Comparison of ENCODE assay signal across 8 mouse cellular contexts in the genomic region with DNA sequence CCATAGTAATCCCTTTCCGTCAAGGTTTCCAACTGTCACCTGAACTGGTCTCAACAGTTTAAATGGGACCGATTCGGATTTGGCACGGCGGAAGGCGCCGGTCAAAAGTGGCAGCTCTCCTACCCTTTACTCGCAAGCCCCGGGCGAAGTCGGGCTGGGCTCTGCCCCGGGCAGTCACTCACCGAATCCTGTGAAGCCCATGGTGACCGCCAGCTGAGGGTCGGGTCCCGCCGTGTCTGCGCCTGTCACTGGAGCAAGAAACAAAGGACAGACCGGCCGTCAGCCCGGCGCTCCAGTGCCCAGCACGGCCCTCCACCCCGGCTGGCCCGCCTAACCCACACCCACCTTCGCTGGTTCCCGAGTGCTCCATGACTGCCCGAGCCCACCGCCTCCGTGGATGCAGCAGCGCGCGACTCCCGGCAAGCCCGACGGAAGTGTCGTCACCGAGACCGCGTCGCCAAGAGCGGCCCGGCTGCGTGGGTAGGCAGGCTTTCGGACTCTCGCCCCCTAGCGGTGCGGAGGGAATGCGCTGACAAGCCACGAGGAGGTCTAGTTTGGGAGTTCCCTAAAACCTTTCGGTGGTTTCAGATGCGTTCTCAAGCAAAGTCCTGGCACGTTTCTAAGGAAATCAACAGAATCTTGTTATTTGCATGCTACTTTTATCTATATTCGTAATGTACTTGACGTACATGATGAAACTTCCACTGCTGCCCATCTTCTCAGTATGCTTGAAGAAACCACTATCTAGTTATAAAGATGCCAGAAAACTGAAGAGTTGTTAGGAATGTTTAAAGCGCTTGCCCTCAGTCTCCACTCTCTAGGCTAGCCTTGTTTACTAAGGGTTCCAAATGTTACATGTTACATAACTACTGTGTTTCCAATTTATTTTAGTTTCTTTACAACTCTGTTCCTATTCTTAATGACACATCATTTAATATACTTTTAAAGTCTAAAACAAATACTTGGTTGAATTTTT. TPM values are rescaled to one million over a fixed set of nuclear protein-coding genes. Genes with fewer than 3 reads are reported as not detected.
A peak's percentile ranks its signal among the peaks of the same experiment; 100 is the strongest.
DNase-seq lines count a peak whose midpoint lies in the region; ATAC-seq lines count a peak whose summit lies in the region.

A gene (minus strand): TSS at position 436 of the 976 bp plus-strand sequence.

- no peak within 1 kb of the TSS for H3K27ac ChIP-seq in hindbrain, embryonic 11.5 days (ENCODE audit: low read depth, low read length)

- peak within 1 kb of the TSS; percentile 84 for H3K4me3 ChIP-seq in hindbrain, embryonic 11.5 days (ENCODE audit: low read depth, low read length)

- no peaks in the 10 kb centered on the region for H3K27me3 ChIP-seq in hindbrain, embryonic 11.5 days (ENCODE audit: control insufficient read depth, insufficient read depth, low read length)

- H3K4me2 ChIP-seq in hindbrain, embryonic 11.5 days (replicated peaks; ENCODE audit: low read depth, low read length) = peak within 1 kb of the TSS; percentile 37

- H3K36me3 ChIP-seq in hindbrain, embryonic 11.5 days (ENCODE audit: control insufficient read depth, insufficient read depth, low read length) = no peaks in the 10 kb centered on the region

- H3K9me3 ChIP-seq in hindbrain, embryonic 11.5 days (ENCODE audit: control insufficient read depth, low read length) = no peaks in the 10 kb centered on the region

- 3% methylated on average over 56 of the region's 56 CpGs for WGBS in hindbrain, embryonic 11.5 days

- H3K4me1 ChIP-seq in hindbrain, embryonic 11.5 days (replicated peaks; ENCODE audit: control insufficient read depth, insufficient read depth, low read length) = no peaks in the 10 kb centered on the region

- peak; percentile 91 for DNase-seq in Muller cell, postnatal 12 days (ENCODE audit: inconsistent ontology term)
- DNase-seq in cerebellum, adult 9-11 months = peak; percentile 94
- peak; percentile 90 to 99 for DNase-seq in frontal cortex, adult 2 months (ENCODE audit: extremely low spot score in 1 of 2, low spot score in 1 of 2)
- peak; percentile 99 for DNase-seq in hindbrain, embryonic 11.5 days (ENCODE audit: low spot score)
- DNase-seq in layer of hippocampus, postnatal 10 days (ENCODE audit: low spot score in 2 of 2) = peak; percentile 99
- peak; percentile 98 for DNase-seq in lung, postnatal 10 days
- peak; percentile 95 for DNase-seq in ovary, postnatal 36 days (ENCODE audit: low spot score)
- peak; percentile 97 for DNase-seq in thymus, postnatal 25 days

- ATAC-seq in hindbrain, embryonic 11.5 days (ENCODE audit: low FRiP score) = peak; percentile 98

- peak within 1 kb of the TSS; percentile 77 for H3K9ac ChIP-seq in hindbrain, embryonic 11.5 days (ENCODE audit: low read depth, low read length)

RNA-seq across cellular contexts. Expression of the gene that starts here (rescaled TPM):
- polyA plus RNA-seq in frontal cortex, adult 2 months (2012; rRNA removed) = 30.2 and 30.3 TPM in 2 replicates
- 82.7 and 83.0 TPM in 2 replicates for polyA plus RNA-seq in hindbrain, embryonic 11.5 days (2014; fragmentation: Nextera tagmentation; extraction: Ambion mirVana)
- total RNA-seq in layer of hippocampus, postnatal 10 days (2021) = 10 to 100 TPM; 35.8 to 37.3 TPM
